Mouse (Mus musculus) E14TG2a.4 (cell line): ENCODE measurements at regions not wholly inside any gene's neighbourhood (a gene's known extent, or its start where the extent isn't known, plus 50 kb on each side); places are given as distances from the start of the nearest gene placed in this dataset.

Source experiments
- H3K27me3 ChIP-seq: 2 replicates; pipeline ENCODE4 v1.6.1; 2014; ENCODE audit warnings: low read length, control low read depth; ENCODE audit not compliant: insufficient read depth
- H3K36me3 ChIP-seq: 2 replicates; pipeline ENCODE4 v1.6.1; 2014; ENCODE audit warnings: low read length, control low read depth; ENCODE audit not compliant: insufficient read depth
- H3K4me1 ChIP-seq: replicated peaks from 2 replicates; pipeline ENCODE4 v1.6.1; 2014; ENCODE audit warnings: low read depth, low read length, control low read depth
- H3K4me3 ChIP-seq: replicated peaks from 2 replicates; pipeline ENCODE4 v1.5.1; 2014; ENCODE audit warnings: mild to moderate bottlenecking, low read length
- H3K9me3 ChIP-seq: 2 replicates; pipeline ENCODE4 v1.6.1; 2014; ENCODE audit warnings: low read length, control low read depth
- CTCF ChIP-seq: conservative IDR thresholded peaks from 2 replicates; pipeline ENCODE4 v1.5.1; 2014; ENCODE audit warnings: low read length
- NANOG ChIP-seq: IDR thresholded peaks from 2 replicates; pipeline ENCODE4 v1.6.1; 2014; ENCODE audit warnings: borderline replicate concordance, low read length, mixed read lengths
- POU5F1 ChIP-seq: IDR thresholded peaks from 2 replicates; pipeline ENCODE4 v1.6.1; 2014; ENCODE audit warnings: low read length, borderline replicate concordance

DNA sequence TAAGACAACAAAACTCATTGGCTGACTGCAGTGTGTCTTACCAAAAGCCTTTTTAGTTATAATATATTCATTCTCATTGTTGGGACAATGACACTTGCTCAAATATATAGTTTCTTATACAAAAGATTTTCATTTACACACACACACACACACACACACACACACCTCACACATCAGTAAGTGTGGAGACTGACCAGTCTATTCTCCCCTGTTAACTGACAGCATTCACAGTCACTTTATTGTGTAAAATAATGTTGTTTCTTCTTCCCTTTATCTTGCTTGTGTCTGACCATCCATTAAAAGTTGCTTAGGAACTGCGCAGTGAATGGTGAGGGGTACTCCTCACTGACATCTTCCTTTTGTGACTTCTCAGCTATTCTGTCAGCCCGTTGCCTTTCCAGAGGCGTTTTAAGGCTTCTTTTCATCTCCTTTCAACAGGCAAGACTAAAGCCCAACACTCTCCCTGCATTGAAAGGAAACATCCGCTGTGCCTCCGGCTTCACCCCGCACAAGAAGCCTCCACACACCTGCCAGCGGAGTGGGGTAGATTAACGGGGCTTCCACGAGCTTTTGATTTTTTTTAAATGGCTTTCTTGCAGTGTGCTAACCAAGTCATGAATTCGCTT, 111.1 kb upstream of the Vgll2 start:
- no peak for TF ChIP-seq POU5F1
- TF ChIP-seq CTCF: no peak
- TF ChIP-seq NANOG: no peak
- Histone ChIP-seq H3K4me3 (no peak overlapping the region), H3K9me3 (no peaks in the 10 kb centered on the region)

DNA sequence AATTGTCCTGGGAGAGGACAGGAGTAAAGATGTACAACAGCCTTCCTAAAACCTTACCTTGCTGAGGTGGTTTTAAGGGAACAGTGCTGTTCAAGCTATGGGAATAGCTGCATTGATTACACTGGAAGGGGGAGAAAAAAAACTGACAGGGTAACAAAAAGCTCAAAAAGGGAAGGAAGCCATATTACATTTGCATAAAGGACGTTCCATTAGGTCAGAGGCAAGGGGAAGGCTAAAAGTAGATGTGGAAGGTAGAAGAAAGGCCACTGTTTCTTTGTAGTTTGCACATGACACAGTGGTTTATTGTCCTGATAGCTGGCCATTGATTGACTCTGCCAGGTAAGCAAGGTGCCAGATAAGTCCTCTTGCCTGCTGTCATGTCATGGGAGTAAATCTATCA, 110.2 kb upstream of the Vgll2 start:
- Histone ChIP-seq H3K9me3 (no peaks in the 10 kb centered on the region), H3K27me3 (no peaks in the 10 kb centered on the region), H3K36me3 (no peaks in the 10 kb centered on the region), H3K4me3 (no peak overlapping the region), H3K4me1 (no peaks in the 10 kb centered on the region)
- TF ChIP-seq NANOG: no peak
- TF ChIP-seq POU5F1: no peak

More for the DNA sequence above, 111.1 kb upstream of the Vgll2 start:
- Histone ChIP-seq H3K36me3 (no peaks in the 10 kb centered on the region), H3K4me1 (no peaks in the 10 kb centered on the region), H3K27me3 (no peaks in the 10 kb centered on the region)

DNA sequence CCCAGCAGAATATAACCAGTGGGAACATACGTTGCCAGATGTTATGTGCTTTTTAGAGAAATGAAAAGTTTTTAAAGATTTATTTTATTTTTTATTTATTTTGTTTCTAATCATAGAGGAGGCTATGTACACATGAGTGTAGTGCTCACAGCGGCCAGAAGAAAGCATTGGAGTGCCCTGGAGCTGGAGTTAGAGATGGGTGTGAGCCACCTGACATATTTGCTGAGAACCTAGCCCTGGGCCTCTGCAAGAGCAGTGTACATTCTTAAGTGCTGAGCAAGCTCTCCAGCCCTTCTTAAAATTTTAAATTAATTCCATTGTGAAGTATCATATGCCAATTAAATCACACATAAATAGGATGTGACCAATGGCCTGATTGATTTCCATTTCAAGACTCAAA, 95.7 kb upstream of the Vgll2 start:
- TF ChIP-seq NANOG (no peak), CTCF (no peak), POU5F1 (no peak)
- H3K4me3 ChIP-seq: no peak overlapping the region
- H3K36me3 ChIP-seq: no peaks in the 10 kb centered on the region
- H3K9me3 ChIP-seq: no peaks in the 10 kb centered on the region
- no peaks in the 10 kb centered on the region for H3K27me3 ChIP-seq
- H3K4me1 ChIP-seq: no peaks in the 10 kb centered on the region

DNA sequence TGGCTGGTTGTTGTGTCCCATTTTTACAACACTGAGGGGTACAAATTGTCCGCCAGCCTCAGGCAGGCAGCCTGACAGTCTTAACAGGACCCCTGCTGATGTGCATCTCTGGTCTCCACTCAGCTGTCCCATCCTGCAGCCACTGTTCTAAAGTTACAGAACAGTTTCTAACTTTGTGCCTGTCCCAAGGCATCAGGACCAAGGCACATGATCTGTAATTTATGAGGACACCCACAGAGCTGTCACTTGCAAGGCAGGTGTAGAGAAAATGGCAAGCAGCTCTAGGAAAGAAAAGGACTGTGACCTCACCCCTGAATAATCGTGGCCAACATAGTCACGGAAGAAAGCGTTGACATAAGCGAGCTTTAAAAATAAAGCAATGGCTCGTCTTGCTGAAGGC, 93.0 kb upstream of the Vgll2 start:
- TF ChIP-seq CTCF (no peak), POU5F1 (no peak)
- H3K9me3 ChIP-seq: no peaks in the 10 kb centered on the region
- no peaks in the 10 kb centered on the region for H3K4me1 ChIP-seq
- H3K27me3 ChIP-seq: no peaks in the 10 kb centered on the region
- no peak overlapping the region for H3K4me3 ChIP-seq
- H3K36me3 ChIP-seq: no peaks in the 10 kb centered on the region

DNA sequence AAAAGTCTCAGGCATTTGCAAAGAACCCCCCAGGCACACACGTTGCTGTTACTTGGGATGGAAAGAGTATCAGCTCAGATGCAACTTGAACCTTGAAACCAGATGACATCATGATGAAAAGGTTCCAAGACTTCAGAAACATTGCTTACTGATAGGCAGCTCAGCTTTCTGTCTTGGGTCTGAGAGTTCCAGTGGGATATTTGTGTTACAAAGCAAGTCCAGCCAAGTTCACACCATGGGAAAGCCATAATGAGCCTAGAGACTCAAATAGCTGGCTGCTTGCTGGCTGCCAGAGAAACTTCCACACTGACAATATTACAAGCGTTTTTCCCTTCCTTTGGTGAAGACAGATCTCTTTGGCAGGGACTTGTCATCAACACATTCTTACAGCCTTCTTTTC, 92.0 kb upstream of the Vgll2 start:
- H3K4me1 ChIP-seq: no peaks in the 10 kb centered on the region
- no peaks in the 10 kb centered on the region for H3K9me3 ChIP-seq
- no peaks in the 10 kb centered on the region for H3K36me3 ChIP-seq
- TF ChIP-seq CTCF (no peak), POU5F1 (no peak), NANOG (no peak)
- H3K27me3 ChIP-seq: no peaks in the 10 kb centered on the region
- no peak overlapping the region for H3K4me3 ChIP-seq

DNA sequence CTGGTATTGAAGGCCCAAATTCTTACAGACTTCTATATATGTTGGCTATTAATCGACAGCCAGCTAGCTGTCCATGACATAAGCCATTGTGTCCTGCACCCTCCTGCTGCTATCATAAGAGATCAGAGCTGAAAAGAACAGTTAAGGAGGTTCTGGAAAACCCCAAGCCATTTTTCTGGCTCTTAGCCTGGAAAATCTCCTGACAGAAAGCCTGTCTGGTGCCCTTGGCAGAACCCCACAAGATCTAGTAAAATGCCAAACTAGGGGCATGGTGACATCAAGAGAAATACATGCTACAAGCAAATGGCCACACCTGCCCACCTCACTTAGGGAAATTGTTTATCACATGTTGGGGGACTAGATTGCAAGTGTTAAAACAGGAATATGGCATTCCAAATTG, 91.6 kb upstream of the Vgll2 start:
- TF ChIP-seq NANOG (no peak), POU5F1 (no peak), CTCF (no peak)
- H3K27me3 ChIP-seq: no peaks in the 10 kb centered on the region
- H3K36me3 ChIP-seq: no peaks in the 10 kb centered on the region
- H3K4me3 ChIP-seq: no peak overlapping the region
- no peaks in the 10 kb centered on the region for H3K4me1 ChIP-seq
- H3K9me3 ChIP-seq: no peaks in the 10 kb centered on the region

DNA sequence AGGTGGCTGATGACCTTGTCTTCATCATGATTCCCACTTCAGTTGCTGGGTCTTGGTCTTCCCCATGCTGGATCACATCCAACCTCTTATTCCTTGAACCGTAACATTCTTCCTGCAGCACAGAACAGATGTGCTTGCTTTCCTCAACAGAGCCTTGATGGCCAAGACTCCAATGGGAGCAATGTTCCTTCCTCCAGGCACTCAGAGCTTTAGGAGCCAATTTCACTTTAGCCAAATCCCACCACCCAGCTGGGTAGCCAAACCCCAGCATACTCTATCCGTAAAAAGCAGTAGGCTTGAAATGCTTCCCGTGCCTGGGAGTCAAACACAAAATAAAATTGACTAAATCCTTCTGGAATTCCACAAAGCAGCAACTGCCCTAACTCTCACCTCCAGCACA, 86.8 kb upstream of the Vgll2 start:
- no peak for TF ChIP-seq POU5F1
- TF ChIP-seq NANOG: no peak
- no peak for TF ChIP-seq CTCF
- no peaks in the 10 kb centered on the region for H3K9me3 ChIP-seq
- no peak overlapping the region for H3K4me3 ChIP-seq
- H3K4me1 ChIP-seq: no peaks in the 10 kb centered on the region
- no peaks in the 10 kb centered on the region for H3K36me3 ChIP-seq
- H3K27me3 ChIP-seq: no peaks in the 10 kb centered on the region

DNA sequence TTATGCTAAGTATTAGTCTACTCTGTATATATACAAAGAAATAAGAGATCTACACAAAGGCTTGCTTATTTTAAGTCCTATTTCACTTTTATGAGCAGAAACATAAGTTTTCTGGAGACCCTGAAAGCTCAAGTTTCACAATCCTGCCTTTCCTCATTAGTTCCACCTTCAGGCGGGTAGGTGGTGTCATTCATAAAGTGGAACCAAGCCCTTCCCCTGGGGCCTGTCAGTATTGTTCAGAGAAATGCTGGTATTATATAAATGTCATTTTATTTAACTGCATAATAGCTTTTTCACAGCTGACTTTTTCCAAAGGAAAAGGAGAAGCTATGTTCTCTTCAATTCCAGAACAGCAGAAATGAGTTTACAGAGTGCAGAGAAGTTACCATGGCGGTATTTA, 81.1 kb upstream of the Vgll2 start:
- Histone ChIP-seq H3K9me3 (peaks cover 7% of the 10 kb centered on the region), H3K4me1 (no peaks in the 10 kb centered on the region), H3K27me3 (no peaks in the 10 kb centered on the region), H3K4me3 (no peak overlapping the region), H3K36me3 (no peaks in the 10 kb centered on the region)
- no peak for TF ChIP-seq CTCF
- TF ChIP-seq POU5F1: no peak
- no peak for TF ChIP-seq NANOG

DNA sequence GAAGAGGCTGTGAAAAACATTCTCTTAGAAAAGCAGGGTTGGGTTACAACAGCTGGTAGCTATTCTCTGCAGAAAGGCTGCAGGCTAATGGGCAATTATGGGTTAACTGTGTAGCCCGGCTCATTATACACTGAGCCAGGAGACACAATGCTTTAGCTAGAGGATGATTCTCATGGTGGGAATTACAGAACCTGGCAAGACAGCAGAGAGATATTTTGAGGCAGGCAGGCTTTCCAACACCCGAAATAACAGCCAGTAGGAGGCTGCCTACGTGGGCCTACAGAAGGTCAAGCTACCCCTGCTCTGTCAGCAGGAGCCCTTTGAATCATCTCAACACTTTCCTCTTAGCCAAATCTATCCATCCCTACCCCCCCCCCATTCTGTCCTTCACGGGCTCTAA, 76.6 kb upstream of the Vgll2 start:
- Histone ChIP-seq H3K36me3 (no peaks in the 10 kb centered on the region), H3K27me3 (no peaks in the 10 kb centered on the region), H3K4me3 (no peak overlapping the region), H3K9me3 (peaks cover 7% of the 10 kb centered on the region), H3K4me1 (no peaks in the 10 kb centered on the region)
- no peak for TF ChIP-seq NANOG
- TF ChIP-seq POU5F1: no peak
- no peak for TF ChIP-seq CTCF
